Mouse (Mus musculus) midbrain, embryonic 10.5 days (tissue): ENCODE data around the gene Sh2d5. TPM values are rescaled to one million over a fixed set of nuclear protein-coding genes. Genes with fewer than 3 reads are reported as not detected.

Experiments used
- DNase-seq: peaks from one replicate; pipeline ENCODE4 v3.0.0-alpha.2; 2017; ENCODE audit warnings: low spot score
- H3K27ac ChIP-seq: fragments of 300-500 bp; sonication (generic); replicated peaks from 2 replicates; pipeline ENCODE4 v1.5.1; 2016; ENCODE audit warnings: mild to moderate bottlenecking
- H3K27me3 ChIP-seq: fragments of 300-500 bp; sonication (generic); 2 replicates; pipeline ENCODE4 v1.6.1; 2016; ENCODE audit warnings: low read depth, mild to moderate bottlenecking; ENCODE audit not compliant: poor library complexity, severe bottlenecking
- H3K36me3 ChIP-seq: fragments of 300-500 bp; sonication (generic); 2 replicates; pipeline ENCODE4 v1.6.1; 2016; ENCODE audit warnings: mild to moderate bottlenecking, moderate library complexity
- H3K4me1 ChIP-seq: fragments of 300-500 bp; sonication (generic); 2 replicates; pipeline ENCODE4 v1.6.1; 2016
- H3K4me3 ChIP-seq: fragments of 300-500 bp; sonication (generic); 2 replicates; pipeline ENCODE4 v1.5.1; 2016; ENCODE audit warnings: mild to moderate bottlenecking, moderate library complexity
- H3K9me3 ChIP-seq: fragments of 300-500 bp; sonication (generic); replicated peaks from 2 replicates; pipeline ENCODE4 v1.6.1; 2016; ENCODE audit warnings: mild to moderate bottlenecking
- WGBS: fragments of 180-500 bp; shearing (Covaris S2); methylation state at CpG from one replicate; pipeline ENCODE4 v1.1.7; 2016; 5-methylcytosine and 5-hydroxymethylcytosine counted together
- polyA plus RNA-seq: library from polyadenylated mRNA; unstranded; fragments of >200 nt; fragmentation: Nextera tagmentation; extraction: Ambion mirVana; gene quantifications from 2 replicates; pipeline ENCODE4 v1.2.1, GENCODE M21; 2016

The Sh2d5 gene
- polyA plus RNA-seq, 1 experiment from 2014 or later = 0.83 TPM

GRCm38 (mm10) chr4:138221406-138221805 lies 28.8 kb upstream of the Sh2d5 start:
- Histone ChIP-seq H3K27ac (no peak overlapping the region), H3K4me1 (peaks cover 25% of the 10 kb centered on the region), H3K9me3 (no peaks in the 10 kb centered on the region), H3K4me3 (no peak overlapping the region), H3K36me3 (peaks cover 76% of the 10 kb centered on the region), H3K27me3 (no peaks in the 10 kb centered on the region)
- no peak for DNase-seq
- 92% methylated on average over 5 of the region's 5 CpGs for WGBS

- Histone ChIP-seq H3K36me3 (peaks cover 84% of the 10 kb centered on the region), H3K4me1 (peaks cover 22% of the 10 kb centered on the region), H3K9me3 (no peaks in the 10 kb centered on the region), H3K4me3 (no peak overlapping the region), H3K27me3 (no peaks in the 10 kb centered on the region), H3K27ac (no peak overlapping the region)
- 91% methylated on average over 5 of the region's 5 CpGs for WGBS
- no peak for DNase-seq
Observed at GRCm38 (mm10) chr4:138222396-138222795, 27.8 kb upstream of the Sh2d5 start.

GRCm38 (mm10) chr4:138223623-138224022 lies 26.6 kb upstream of the Sh2d5 start:
- H3K36me3 ChIP-seq = peaks cover 92% of the 10 kb centered on the region
- H3K4me3 ChIP-seq = no peak overlapping the region
- no peak overlapping the region for H3K27ac ChIP-seq
- no peak for DNase-seq
- no peaks in the 10 kb centered on the region for H3K27me3 ChIP-seq
- peaks cover 12% of the 10 kb centered on the region for H3K4me1 ChIP-seq
- WGBS = 91% methylated on average over 10 of the region's 10 CpGs
- H3K9me3 ChIP-seq = no peaks in the 10 kb centered on the region

- peaks cover 49% of the 10 kb centered on the region for H3K27me3 ChIP-seq
- no peaks in the 10 kb centered on the region for H3K9me3 ChIP-seq
- peaks cover 28% of the 10 kb centered on the region for H3K4me1 ChIP-seq
- 83% methylated on average over 27 of the region's 27 CpGs for WGBS
- peaks cover 60% of the 10 kb centered on the region for H3K36me3 ChIP-seq
- DNase-seq = no peak
- H3K27ac ChIP-seq = no peak overlapping the region
- H3K4me3 ChIP-seq = no peak overlapping the region
Observed at GRCm38 (mm10) chr4:138246756-138247665, 3.2 kb upstream of the Sh2d5 start.

- H3K27ac ChIP-seq = peak overlapping the region; percentile 69
- under 1% methylated on average over 14 of the region's 14 CpGs for WGBS
Observed at GRCm38 (mm10) chr4:138251819-138252218, 1.6 kb downstream of the Sh2d5 start.

GRCm38 (mm10) chr4:138252231-138252630 lies 2.0 kb downstream of the Sh2d5 start:
- Histone ChIP-seq H3K4me1 (peaks cover 45% of the 10 kb centered on the region), H3K4me3 (peak overlapping the region; percentile 71), H3K36me3 (peaks cover 8% of the 10 kb centered on the region), H3K27me3 (peaks cover 97% of the 10 kb centered on the region), H3K9me3 (no peaks in the 10 kb centered on the region), H3K27ac (peak overlapping the region; percentile 69)
- 13% methylated on average over 5 of the region's 5 CpGs for WGBS
- DNase-seq = no peak

More at GRCm38 (mm10) chr4:138251819-138252218, 1.6 kb downstream of the Sh2d5 start:
- peaks cover 42% of the 10 kb centered on the region for H3K4me1 ChIP-seq
- DNase-seq = peak; percentile 68
- H3K27me3 ChIP-seq = peaks cover 96% of the 10 kb centered on the region
- H3K4me3 ChIP-seq = peak overlapping the region; percentile 71
- H3K36me3 ChIP-seq = peaks cover 12% of the 10 kb centered on the region
- no peaks in the 10 kb centered on the region for H3K9me3 ChIP-seq

- Histone ChIP-seq H3K4me1 (peaks cover 32% of the 10 kb centered on the region), H3K9me3 (no peaks in the 10 kb centered on the region), H3K4me3 (no peak overlapping the region), H3K27ac (no peak overlapping the region), H3K36me3 (no peaks in the 10 kb centered on the region), H3K27me3 (peaks cover 86% of the 10 kb centered on the region)
- 87% methylated on average over 22 of the region's 22 CpGs for WGBS
- no peak for DNase-seq
Observed at GRCm38 (mm10) chr4:138257116-138257687, 7.0 kb downstream of the Sh2d5 start.

- no peak for DNase-seq
- peaks cover 33% of the 10 kb centered on the region for H3K4me1 ChIP-seq
- H3K4me3 ChIP-seq = no peak overlapping the region
- no peaks in the 10 kb centered on the region for H3K9me3 ChIP-seq
- H3K27me3 ChIP-seq = peaks cover 83% of the 10 kb centered on the region
- WGBS = 87% methylated on average over 7 of the region's 7 CpGs
- no peak overlapping the region for H3K27ac ChIP-seq
- no peaks in the 10 kb centered on the region for H3K36me3 ChIP-seq
Observed at GRCm38 (mm10) chr4:138258663-138259062, 8.5 kb downstream of the Sh2d5 start.

GRCm38 (mm10) chr4:138259482-138259881 lies 9.3 kb downstream of the Sh2d5 start:
- H3K4me3 ChIP-seq = no peak overlapping the region
- no peak for DNase-seq
- no peaks in the 10 kb centered on the region for H3K36me3 ChIP-seq
- WGBS = 87% methylated on average over 5 of the region's 5 CpGs
- peaks cover 33% of the 10 kb centered on the region for H3K4me1 ChIP-seq
- peaks cover 83% of the 10 kb centered on the region for H3K27me3 ChIP-seq
- no peak overlapping the region for H3K27ac ChIP-seq
- no peaks in the 10 kb centered on the region for H3K9me3 ChIP-seq

- H3K36me3 ChIP-seq = no peaks in the 10 kb centered on the region
- peaks cover 28% of the 10 kb centered on the region for H3K4me1 ChIP-seq
- H3K4me3 ChIP-seq = peak overlapping the region; percentile 78
- WGBS = under 1% methylated on average over 78 of the region's 78 CpGs
- H3K9me3 ChIP-seq = no peaks in the 10 kb centered on the region
- H3K27me3 ChIP-seq = peaks cover 67% of the 10 kb centered on the region
- DNase-seq = peak; percentile 93
- peak overlapping the region; percentile 70 for H3K27ac ChIP-seq
Observed at GRCm38 (mm10) chr4:138261843-138262681, 11.9 kb downstream of the Sh2d5 start.

GRCm38 (mm10) chr4:138267869-138268268 lies 17.7 kb downstream of the Sh2d5 start:
- no peak for DNase-seq
- Histone ChIP-seq H3K4me1 (peaks cover 6% of the 10 kb centered on the region), H3K4me3 (no peak overlapping the region), H3K9me3 (no peaks in the 10 kb centered on the region; the same call in 1 of the 2 replicates), H3K36me3 (no peaks in the 10 kb centered on the region), H3K27ac (no peak overlapping the region), H3K27me3 (peaks cover 25% of the 10 kb centered on the region)
- 91% methylated on average over 10 of the region's 10 CpGs for WGBS
